Mouse (Mus musculus) limb, embryonic 14.5 days (tissue): ENCODE measurements around the gene Zbed3. TPM values are rescaled to one million over a fixed set of nuclear protein-coding genes. Genes with fewer than 3 reads are reported as not detected.
A peak's percentile ranks its signal among the peaks of the same experiment; 100 is the strongest.

Experiments
- ATAC-seq: fragments of 200-750 bp; cut with Nextera tagmentation; 2 replicates; pipeline ENCODE4 v1.8.0; 2017; ENCODE audit warnings: low read depth, moderate number of reproducible peaks, moderate TSS enrichment; ENCODE audit not compliant: low FRiP score
- DNase-seq: peaks from one replicate; pipeline ENCODE4 v3.0.0-alpha.2; 2015; ENCODE audit warnings: low spot score
- H3K27ac ChIP-seq: fragments of 300-500 bp; sonication (generic); replicated peaks from 2 replicates; pipeline ENCODE4 v1.5.1; 2014; ENCODE audit warnings: low read depth, mild to moderate bottlenecking, low read length, moderate library complexity, mixed read lengths
- H3K27me3 ChIP-seq: fragments of 300-500 bp; sonication (generic); 2 replicates; pipeline ENCODE4 v1.6.1; 2014; ENCODE audit warnings: low read length, mixed read lengths; ENCODE audit not compliant: control insufficient read depth, insufficient read depth
- H3K36me3 ChIP-seq: fragments of 300-500 bp; sonication (generic); 2 replicates; pipeline ENCODE4 v1.6.1; 2014; ENCODE audit warnings: mild to moderate bottlenecking, low read length, moderate library complexity, mixed read lengths; ENCODE audit not compliant: control insufficient read depth, insufficient read depth
- H3K4me1 ChIP-seq: fragments of 300-500 bp; sonication (generic); 2 replicates; pipeline ENCODE4 v1.6.1; 2014; ENCODE audit warnings: antibody characterized with exemption, low read length, mixed read lengths; ENCODE audit not compliant: control insufficient read depth, insufficient read depth
- H3K4me2 ChIP-seq: fragments of 300-500 bp; sonication (generic); replicated peaks from 2 replicates; pipeline ENCODE4 v1.6.1; 2014; ENCODE audit warnings: low read depth, mild to moderate bottlenecking, low read length, moderate library complexity; ENCODE audit not compliant: severe bottlenecking
- H3K4me3 ChIP-seq: fragments of 300-500 bp; sonication (generic); replicated peaks from 2 replicates; pipeline ENCODE4 v1.5.1; 2014; ENCODE audit warnings: low read length
- H3K9ac ChIP-seq: fragments of 300-500 bp; sonication (generic); 2 replicates; pipeline ENCODE4 v1.6.1; 2014; ENCODE audit warnings: mild to moderate bottlenecking, low read depth, low read length, moderate library complexity; ENCODE audit not compliant: severe bottlenecking
- H3K9me3 ChIP-seq: fragments of 300-500 bp; sonication (generic); 2 replicates; pipeline ENCODE4 v1.6.1; 2016; ENCODE audit warnings: low read length; ENCODE audit not compliant: control insufficient read depth
- POLR2A ChIP-seq: fragments of 200-500 bp; IDR thresholded peaks from 2 replicates; pipeline ENCODE4 v1.8.0; 2012; ENCODE audit warnings: inconsistent platforms, mild to moderate bottlenecking, moderate library complexity, borderline replicate concordance; ENCODE audit not compliant: insufficient read depth, insufficient read length; ENCODE audit errors: extremely low read depth
- WGBS: fragments of 180-500 bp; shearing (Covaris S2); extraction: QIAGEN DNeasy Blood & Tissue Kit; methylation state at CpG from one replicate; pipeline ENCODE4 v1.1.7; 2014; 5-methylcytosine and 5-hydroxymethylcytosine counted together
- polyA plus RNA-seq, 2 experiments: library from polyadenylated mRNA; depleted of rRNA in 1 of 2; stranded (reverse) in 1 of 2; unstranded in 1 of 2; fragments of >200 nt; fragmentation: Nextera tagmentation in 1 of 2; extraction: Ambion mirVana in 1 of 2; gene quantifications; 2 replicates each; pipeline versions ENCODE4 v1.2.1 to v1.2.3; 2012 to 2014

Gene Zbed3
- polyA plus RNA-seq, 2 experiments = 68.8 to 80.2 TPM

DNA sequence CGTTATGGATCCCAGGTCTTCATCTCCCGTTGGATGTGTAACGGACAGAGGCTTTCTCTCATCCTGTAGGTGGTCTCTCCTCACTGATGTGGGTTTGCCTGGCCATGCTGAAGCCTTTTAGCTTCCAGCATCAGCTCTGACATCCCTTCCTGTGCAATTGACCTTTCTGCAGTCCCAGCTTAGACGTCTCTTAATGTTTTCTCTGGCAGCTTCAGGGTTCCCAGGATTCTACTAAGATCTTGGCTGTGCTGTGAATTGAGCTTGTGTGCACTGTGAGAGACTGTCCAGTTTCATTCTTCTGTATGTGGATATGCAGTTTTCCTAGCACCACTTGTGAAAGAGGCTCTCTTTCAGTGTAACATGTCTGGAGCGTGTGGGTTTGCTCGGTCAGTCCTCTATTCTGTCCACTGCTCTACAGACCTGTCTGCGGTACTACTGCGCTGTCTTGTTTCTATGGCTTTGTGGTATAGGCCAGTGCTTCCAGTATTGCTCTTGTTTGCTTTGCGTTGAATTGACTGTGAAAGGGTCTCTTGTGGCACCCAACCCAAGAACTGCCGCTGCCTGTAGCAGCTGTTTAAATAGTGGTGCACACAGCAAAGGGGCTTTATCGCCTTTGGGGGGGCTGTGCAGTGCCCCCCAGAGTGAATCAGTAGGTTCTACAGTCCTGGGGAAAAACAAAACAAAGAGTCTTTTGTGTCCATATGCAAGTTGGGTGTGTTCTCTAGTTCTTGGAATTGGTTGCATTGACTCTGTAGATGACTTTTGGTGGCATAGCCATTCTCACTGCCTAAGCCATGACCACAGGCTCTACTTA, 8.9 kb downstream of the Zbed3 start:
- Histone ChIP-seq H3K36me3 (peaks cover 22% of the 10 kb centered on the region), H3K27me3 (no peaks in the 10 kb centered on the region), H3K4me2 (no peak overlapping the region), H3K4me1 (peaks cover 16% of the 10 kb centered on the region), H3K27ac (peak overlapping the region; percentile 43; the same call in 1 of the 2 replicates), H3K9ac (no peak overlapping the region), H3K9me3 (no peaks in the 10 kb centered on the region), H3K4me3 (no peak overlapping the region)
- ATAC-seq = no peak
- TF ChIP-seq POLR2A = no peak
- no peak for DNase-seq
- 79% methylated on average over 11 of the region's 11 CpGs for WGBS

- Histone ChIP-seq H3K27ac (no peak overlapping the region), H3K9ac (no peak overlapping the region), H3K4me2 (no peak overlapping the region), H3K36me3 (peaks cover 46% of the 10 kb centered on the region), H3K9me3 (no peaks in the 10 kb centered on the region), H3K27me3 (no peaks in the 10 kb centered on the region), H3K4me3 (no peak overlapping the region), H3K4me1 (no peaks in the 10 kb centered on the region; the same call in 1 of the 2 replicates)
- DNase-seq (no peak), ATAC-seq (no peak; the same call in 1 of the 2 replicates)
- WGBS = 77% methylated on average over 38 of the region's 40 CpGs
- no peak for TF ChIP-seq POLR2A
These were observed 12.8 kb downstream of the Zbed3 start for GRCm38 (mm10) chr13:95336122-95336677.

DNA sequence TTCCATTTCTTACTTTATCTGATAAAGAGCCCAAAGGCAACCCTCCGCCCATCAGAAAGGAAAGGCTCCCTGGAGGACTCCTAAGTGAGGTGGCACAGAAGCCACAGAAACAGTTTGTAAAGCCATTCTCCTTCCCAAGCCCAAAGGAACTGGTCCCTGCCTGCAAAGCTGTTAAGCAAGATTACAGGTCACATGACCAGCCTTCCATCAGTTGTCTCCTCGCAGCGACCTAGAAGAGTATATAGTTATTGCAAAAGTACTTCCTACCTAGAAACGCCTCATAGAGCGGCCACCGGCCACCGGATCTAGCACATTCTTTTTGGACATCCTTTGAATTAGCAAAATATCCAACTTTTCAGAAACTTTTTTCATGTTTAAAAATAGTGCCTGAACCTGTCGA, 20.1 kb downstream of the Zbed3 start:
- WGBS = 84% methylated on average over 8 of the region's 8 CpGs
- peaks cover 32% of the 10 kb centered on the region for H3K36me3 ChIP-seq
- H3K4me2 ChIP-seq = no peak overlapping the region
- TF ChIP-seq POLR2A = no peak
- no peaks in the 10 kb centered on the region for H3K4me1 ChIP-seq
- no peak overlapping the region for H3K4me3 ChIP-seq
- ATAC-seq (no peak), DNase-seq (no peak)
- H3K9me3 ChIP-seq = no peaks in the 10 kb centered on the region
- H3K27ac ChIP-seq = no peak overlapping the region
- no peak overlapping the region for H3K9ac ChIP-seq
- no peaks in the 10 kb centered on the region for H3K27me3 ChIP-seq

- 83% methylated on average over 6 of the region's 6 CpGs for WGBS
- H3K4me3 ChIP-seq = no peak overlapping the region
- no peak overlapping the region for H3K27ac ChIP-seq
- H3K9me3 ChIP-seq = no peaks in the 10 kb centered on the region
- no peak overlapping the region for H3K9ac ChIP-seq
- no peaks in the 10 kb centered on the region for H3K4me1 ChIP-seq
- no peak overlapping the region for H3K4me2 ChIP-seq
- TF ChIP-seq POLR2A = no peak
- ATAC-seq = no peak
- no peaks in the 10 kb centered on the region for H3K27me3 ChIP-seq
- DNase-seq = no peak
- peaks cover 27% of the 10 kb centered on the region for H3K36me3 ChIP-seq
These were observed 22.5 kb downstream of the Zbed3 start for GRCm38 (mm10) chr13:95345869-95346268.

GRCm38 (mm10) chr13:95347018-95347696, 23.7 kb downstream of the Zbed3 start:
- Histone ChIP-seq H3K9me3 (no peaks in the 10 kb centered on the region), H3K9ac (no peak overlapping the region), H3K4me1 (no peaks in the 10 kb centered on the region), H3K4me3 (no peak overlapping the region), H3K4me2 (no peak overlapping the region), H3K27ac (no peak overlapping the region), H3K36me3 (peaks cover 34% of the 10 kb centered on the region), H3K27me3 (no peaks in the 10 kb centered on the region)
- TF ChIP-seq POLR2A = no peak
- DNase-seq = peak; percentile 87
- 32% methylated on average over 8 of the region's 8 CpGs for WGBS
- peak; percentile 29; the same call in 1 of the 2 replicates for ATAC-seq
